Mouse (Mus musculus): ENCODE results near the gene Gm42906.

Gene Gm42906

DNA sequence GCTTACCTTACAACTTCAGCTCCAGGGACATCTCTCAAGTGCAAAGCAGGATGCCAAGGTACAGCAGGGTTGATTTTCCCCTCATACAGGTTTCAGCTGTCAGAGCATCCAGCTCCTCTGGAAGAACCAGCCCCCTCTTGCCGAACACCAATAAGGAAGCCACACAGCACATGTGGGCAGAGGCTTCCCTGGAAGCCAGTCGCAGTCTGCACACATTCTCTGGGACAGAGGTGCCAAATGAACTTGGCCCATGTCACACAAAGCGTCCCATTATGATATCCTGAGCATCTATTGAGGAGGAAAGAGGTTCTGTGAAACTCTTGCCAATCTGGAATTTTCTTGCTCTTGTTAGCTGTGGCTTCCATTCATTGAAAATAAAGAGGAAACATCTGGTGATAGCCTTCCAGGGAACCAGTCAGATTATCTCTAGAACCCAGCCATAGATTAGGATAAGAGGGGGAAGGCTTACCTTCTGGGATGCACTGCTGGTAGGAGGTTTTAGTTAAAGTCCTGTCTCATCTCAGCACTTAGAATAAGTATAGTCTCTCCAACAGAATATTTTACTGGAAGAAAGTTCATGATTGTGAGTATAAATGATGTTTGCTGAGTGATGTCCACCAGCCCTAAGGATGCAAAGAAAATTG lies at the start of gene Gm42906:
Gm42906 (minus strand) TSS at position 51 of the 644 bp plus-strand sequence.
- DNase-seq (ENCODE audit: low read depth, low spot score) = no peak

DNA sequence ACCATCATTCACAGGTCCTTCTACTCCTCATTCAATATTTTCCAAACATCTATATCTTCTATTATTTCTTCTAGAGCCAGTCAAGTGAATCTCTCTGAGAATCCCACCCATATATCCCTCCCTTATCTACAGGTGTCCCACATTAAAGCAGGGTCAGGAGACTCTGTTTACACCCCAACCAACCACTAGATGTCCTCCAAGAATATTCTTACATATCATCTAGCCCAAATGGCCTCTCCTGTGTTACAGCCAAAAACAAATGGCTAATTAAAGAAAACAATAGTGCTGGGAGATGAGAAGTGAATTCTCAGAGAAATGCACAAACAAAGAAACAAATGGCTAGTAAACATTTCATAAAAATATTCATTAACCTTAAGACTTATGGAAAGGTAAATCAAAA lies 17.7 kb upstream of the Gm42906 start:
- no peak for DNase-seq (ENCODE audit: low read depth, low spot score)

DNA sequence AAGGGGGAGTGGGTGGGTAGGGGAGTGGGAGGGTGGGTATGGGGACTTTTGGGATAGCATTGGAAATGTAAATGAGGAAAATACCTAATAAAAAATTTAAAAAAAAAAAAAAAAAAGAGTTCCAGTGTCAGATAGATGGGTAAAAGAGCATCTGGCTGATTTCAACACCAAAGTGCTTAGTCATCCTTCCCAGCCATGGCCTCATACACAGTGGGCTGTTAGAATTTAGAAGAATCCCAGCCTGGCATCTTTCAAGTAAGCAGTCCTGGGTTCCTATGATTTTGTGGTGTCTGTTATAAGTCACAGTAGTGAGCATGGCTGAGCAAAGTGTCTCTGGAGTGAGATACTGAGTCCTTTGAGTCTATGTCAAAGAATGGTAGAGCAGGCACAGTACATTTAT lies 7.1 kb upstream of the Gm42906 start:
- no peak for DNase-seq (ENCODE audit: low read depth, low spot score)

DNA sequence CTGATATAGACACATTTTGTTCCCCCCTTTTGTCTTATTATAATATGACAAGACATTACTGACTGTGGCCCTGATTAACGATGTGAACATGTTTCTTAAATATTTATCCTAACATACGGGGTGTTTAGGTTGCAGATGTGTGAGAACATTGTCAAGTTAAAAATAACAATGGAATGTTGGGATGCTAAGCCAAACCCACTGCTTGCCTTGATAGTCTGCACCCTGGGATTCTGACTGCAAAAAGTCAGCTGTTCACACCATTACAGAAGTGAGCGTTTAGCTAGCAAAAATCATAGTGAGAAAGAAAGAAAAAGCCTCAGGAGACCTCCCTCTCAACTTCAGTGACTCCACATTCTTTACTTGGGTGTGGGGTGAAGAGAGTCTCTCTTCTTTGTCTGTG lies 1.5 kb downstream of the Gm42906 start:
- no peak for DNase-seq (ENCODE audit: low read depth, low spot score)

DNA sequence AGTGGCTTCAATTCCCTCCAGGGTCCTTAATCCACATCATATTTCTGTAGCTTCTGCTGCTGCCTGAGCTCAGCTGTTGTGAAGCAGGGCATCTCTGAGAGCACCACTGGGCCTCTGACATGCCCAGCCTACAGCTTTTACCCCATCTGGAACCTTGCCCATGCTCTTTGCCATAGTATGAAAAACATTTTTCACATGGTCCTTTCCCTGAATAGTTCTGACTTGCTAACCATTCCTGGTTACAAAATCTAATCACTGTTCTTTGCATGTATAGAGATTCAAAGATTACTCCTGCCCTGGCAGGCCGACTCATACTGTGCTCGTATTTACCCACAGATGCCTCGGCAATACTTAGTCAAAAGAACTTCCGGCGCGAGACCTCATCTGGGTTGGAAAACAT lies 5.3 kb downstream of the Gm42906 start:
- DNase-seq (ENCODE audit: low read depth, low spot score) = no peak

DNA sequence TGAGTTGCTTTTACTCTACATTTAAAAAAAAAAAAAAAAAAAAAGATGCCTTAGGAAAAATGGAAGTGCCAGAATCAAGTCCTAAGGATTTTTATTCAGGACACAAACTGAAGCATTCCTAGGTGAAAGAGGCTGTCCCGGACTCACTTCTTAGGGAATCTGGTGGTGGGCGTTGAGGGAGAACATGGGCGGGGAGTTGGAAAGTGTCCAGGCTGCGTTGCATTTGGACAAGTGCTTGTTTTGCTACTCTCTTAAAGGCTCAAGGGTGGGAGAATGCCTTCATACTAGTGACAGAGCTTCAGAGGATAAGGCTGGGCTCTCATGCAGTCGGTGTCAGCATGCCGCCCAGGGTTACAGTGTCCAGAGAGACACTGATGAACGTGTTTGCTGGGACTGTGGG lies 6.1 kb downstream of the Gm42906 start:
- no peak for DNase-seq (ENCODE audit: low read depth, low spot score)

DNA sequence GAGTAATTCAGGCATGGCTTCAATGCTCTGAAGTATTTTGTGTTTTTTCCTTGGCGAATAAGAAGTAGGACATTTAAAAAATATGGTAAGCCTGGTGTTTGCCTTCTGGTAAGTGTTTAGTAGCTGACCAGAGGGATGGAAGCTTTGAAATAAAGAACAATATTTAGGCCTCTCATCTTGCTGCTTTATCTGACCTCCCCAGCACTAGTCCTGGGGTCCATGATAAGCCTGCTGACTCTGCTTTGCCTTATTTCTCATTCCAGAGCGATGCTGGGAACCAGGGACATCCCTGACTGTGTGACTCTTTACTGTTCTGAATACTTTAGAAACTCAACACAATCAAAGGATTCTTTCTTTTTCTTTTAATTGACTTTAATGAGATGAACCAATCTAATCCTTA lies 9.4 kb downstream of the Gm42906 start:
- DNase-seq (ENCODE audit: low read depth, low spot score) = no peak

DNA sequence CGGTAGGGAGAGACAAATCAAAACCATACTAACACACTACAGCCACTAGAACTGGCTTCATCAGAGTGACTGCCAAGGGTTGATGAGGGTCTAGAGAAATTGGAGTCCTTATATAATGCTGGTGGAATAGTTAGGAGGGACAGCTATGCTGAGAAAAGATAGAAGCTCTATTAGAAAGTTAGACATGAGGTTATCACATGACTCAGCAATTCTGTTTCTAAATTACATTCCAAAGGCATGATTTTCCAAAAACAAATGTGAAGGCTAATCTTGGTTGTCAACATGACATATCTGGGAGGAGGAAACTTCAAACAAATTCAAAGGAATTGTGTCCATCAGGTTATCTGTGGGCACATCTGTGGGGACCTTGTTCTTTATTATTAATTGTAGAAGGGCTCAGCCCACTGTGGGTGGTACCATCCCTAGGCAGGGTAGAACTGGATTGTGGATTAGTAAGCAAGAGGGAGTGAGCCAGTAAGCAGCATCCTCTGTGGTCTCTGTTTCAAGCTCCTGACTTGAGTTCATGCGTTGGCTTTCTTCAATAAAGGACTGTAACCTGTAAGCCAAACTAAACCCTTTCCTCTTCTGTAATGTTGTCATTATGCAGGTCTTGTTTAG lies 10.4 kb downstream of the Gm42906 start:
- no peak for DNase-seq (ENCODE audit: low read depth, low spot score)

DNA sequence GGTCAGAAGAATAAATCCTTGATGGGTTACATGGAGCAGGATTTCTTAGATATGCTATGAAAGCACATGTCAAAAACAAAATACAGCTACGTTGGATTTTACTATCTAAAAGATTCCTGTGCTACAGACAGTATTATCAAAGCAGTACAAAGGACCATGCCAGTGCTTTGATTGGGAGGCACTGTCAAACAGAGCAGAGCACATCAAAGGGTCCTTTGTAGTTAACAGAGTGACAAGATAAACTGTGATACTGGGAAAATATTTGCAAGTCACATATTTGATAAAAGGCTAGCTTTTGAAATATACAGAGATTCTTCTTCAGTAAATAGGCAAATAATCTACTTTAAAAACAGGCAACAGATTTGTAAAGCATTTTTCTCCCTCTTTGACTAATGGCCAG lies 11.0 kb downstream of the Gm42906 start:
- DNase-seq (ENCODE audit: low read depth, low spot score) = no peak

DNA sequence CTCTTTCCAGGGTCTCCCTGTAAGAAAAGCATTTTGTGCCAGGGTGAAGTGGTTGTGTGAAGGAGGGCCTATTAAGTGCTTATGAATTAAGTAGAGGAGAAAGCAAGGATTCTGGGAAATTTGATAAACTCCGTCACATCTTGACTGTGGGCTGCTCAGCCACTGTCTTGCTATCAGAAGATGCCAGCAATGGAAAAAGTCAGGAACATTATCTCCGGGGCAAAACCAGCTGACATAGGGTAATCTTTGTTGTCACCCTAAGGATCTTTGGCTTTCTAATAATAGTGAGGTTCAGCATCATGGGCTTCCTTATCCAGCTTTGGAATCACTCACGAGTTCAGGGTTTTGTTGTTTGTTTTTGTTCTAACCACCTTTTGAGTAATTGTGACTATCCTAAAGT lies 14.3 kb downstream of the Gm42906 start:
- no peak for DNase-seq (ENCODE audit: low read depth, low spot score)

DNA sequence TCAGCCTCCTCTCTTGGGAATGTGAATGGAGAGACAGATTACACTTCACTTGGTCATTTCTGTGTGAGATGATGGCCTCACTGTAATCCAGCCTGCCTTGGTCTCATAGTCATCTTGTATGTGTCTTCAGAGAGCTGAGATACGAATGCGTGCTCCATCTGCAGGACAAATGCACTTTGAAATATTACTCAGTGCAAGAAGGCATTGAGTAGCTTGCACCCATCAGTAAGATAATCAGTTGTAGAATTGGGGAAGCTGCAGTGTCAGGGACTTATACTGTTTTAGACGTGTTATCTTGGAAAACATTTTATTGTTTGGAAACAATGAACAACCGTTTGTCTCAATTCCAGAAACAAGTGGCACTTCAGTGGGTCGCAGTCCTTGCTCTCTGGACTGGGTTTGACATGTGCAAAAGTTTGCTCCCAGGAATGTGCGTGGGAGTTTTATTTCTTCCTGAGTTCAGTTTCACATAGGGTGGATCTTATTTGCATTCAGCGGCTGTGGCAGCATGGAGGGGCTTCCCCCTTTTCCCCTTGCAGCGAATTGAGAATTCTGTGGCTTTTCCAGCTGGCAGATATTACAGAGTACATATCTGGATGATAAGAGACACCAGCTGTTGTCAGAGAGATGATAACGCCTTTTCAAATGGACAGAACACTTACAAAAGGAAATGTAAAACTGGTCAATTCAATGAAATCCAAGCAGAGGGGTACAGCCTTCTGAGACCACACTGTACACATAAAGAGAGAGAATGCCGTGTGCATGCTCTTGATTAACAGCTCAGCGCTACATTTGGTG lies 15.1 kb downstream of the Gm42906 start:
- no peak for DNase-seq (ENCODE audit: low read depth, low spot score)

DNA sequence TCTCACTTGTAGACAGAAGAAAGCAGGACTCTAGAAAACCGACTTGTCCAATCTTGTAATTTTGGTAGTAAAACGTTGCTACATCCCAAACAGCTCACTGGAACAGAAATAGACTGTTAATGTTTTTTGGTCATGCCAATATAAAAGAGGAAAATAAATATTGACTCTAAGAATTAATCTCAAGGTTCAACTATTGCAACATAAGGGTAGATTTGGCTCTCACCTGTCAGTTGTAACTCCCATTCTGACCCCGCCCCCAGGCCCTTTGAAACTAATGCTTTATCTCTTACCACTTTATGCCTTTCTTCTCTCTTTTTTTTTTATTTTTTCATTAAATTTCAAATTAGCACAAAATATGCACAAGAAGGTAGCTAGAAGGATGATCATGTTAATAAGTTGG lies 18.0 kb downstream of the Gm42906 start:
- DNase-seq (ENCODE audit: low read depth, low spot score) = no peak

DNA sequence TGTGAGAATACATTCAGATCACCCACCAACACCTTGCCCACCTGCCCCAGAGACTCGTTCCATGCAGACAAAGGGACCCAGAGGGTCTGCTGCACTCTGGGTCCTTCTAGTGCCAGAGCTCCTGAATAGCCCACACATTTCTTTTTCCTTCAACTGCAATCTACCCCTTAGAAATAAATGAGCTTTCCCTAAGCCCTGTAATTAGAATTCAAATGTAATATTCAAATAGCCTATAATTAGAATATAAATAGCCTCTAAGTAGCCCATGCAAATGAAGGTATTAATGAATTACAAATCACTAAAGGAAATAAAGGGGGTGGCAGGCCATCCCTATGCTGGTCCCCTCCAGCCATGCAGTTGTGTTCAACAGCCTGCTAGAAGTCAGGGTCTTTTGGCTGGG lies 18.7 kb downstream of the Gm42906 start:
- DNase-seq (ENCODE audit: low read depth, low spot score) = no peak

DNA sequence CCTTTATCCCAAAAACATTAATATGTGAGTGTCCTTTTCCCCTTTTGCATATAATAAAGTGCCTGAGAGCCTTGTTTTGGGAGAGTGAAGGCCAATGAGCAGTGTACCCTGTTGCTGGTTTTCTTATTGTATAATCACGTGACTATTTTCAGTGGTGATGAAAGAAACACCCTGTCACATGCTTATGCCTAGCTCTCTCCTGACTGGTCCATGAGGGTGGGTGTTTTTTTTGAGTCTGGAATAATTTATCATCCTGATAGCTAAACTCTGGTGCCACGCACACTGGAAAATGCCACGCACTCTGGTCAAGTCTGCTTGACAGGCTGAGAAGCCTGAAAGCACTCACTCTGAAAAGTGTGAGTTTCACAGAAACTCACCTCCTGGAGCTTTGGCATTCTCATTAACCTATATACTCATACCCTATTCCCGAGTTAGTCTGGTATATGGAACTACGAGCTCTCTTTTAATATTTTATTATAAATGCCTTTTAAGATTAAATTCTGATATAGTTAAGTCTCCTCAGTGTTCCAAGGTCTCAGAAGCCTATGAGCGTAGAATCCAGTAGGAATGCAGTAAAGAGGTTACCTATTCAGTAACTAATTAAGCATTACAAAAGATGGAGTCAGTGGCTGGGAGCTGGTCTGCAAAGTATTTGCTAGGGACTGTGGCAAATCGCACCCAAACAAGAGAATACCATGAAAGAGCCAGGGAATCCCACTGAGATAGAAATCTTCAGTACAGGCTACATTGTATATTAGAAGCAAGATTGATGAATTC lies 19.7 kb downstream of the Gm42906 start:
- DNase-seq (ENCODE audit: low read depth, low spot score) = no peak

DNA sequence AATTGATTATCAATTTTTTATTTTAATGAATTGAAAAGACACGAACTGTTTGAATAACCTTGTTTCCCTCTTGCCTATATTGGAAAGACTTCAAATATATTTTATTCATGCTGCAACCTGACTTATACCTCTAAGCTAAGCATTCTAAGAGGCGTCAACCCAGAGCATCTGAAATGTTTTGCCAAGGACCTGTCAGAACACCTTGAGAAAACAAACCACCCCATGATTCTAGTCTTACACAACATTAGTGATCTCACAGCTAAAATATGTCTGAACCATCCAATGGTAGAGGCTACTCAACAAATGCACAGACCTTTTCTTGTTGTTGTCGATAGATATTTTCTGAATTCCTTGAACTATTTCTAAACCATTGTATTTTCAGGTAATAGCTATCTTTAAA lies 20.5 kb downstream of the Gm42906 start:
- no peak for DNase-seq (ENCODE audit: low read depth, low spot score)

DNA sequence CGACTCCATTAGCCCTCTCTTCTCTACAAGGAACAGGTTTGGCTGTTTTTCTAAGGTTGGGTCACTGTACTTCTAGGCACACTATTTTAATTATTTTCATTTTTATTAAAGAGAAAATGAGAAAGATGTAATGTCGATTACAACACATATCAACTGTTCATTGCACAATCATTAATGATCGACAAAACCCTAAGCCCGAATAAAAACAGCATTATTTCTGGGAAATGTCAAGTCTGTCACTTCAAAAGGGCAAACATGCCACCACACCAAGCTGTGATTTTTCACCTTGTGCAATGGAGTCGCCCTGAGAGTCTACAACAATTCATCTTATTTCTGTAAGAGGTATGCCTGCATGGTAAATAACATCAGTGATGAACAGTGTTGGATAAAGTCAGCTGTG lies 21.7 kb downstream of the Gm42906 start:
- DNase-seq (ENCODE audit: low read depth, low spot score) = no peak

DNA sequence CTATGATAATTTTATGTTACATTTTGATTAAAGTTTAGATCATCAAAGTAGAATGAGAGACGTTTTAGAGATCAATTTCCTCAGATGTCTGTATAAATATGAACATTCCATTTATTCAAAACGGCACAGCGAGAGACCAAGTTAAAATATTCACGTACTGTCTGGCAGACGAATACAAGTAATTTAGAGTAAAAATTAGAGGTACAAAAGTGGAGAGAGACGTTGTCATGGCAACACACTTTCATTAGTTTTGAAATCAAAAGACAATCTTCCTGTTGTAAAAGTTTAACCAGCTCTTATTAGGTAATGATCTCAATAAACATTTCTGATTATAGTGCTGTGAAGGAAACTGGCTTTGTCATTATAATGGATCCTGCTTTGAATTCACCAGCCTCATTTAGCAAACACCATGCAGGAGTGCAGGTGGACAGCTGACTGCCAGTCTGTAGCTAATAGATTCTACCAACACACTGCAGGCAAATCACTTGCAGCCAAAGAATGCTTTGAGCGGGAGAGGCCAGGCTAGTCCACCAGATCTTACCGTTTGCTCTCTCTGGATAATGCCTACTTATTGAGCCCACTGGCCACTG lies 22.6 kb downstream of the Gm42906 start:
- DNase-seq (ENCODE audit: low read depth, low spot score) = no peak

DNA sequence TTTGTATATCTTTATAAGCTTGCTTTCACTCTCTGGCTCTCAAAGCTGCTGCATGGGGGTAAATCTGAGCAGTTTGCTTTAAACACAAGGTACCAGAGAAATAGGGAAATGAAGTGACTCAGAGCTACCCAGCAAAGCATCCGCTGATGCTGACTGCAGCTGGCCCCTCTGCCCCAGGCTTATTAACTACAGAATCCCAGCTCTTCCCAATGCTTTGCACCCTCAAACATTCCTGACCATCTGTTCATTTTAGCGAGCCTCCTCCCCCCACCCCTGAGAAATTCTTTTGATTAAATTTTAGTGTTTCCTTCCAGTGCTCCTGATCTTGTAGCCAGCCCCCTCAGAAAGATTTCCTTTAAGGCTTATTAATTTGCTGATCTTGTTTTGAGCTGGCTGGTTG lies 24.4 kb downstream of the Gm42906 start:
- DNase-seq (ENCODE audit: low read depth, low spot score) = no peak

DNA sequence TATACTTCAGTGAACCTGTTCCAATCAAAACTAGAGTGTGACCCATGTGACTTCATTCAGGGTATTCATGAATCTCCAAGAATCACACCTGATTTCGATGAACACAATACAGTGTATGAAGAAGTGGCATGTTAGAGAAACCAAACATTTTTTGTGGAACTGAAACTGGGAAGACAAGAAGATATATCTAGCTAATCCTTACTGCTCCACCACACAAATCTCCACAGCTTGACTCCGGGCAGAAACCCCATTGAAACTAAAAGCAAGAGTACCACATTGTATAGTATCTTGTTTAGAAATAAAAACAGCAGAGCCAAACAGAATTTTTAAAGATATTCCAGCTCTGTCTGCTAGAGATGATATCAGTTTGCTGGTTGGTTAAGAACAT lies 27.4 kb downstream of the Gm42906 start:
- DNase-seq (ENCODE audit: low read depth, low spot score) = no peak

DNA sequence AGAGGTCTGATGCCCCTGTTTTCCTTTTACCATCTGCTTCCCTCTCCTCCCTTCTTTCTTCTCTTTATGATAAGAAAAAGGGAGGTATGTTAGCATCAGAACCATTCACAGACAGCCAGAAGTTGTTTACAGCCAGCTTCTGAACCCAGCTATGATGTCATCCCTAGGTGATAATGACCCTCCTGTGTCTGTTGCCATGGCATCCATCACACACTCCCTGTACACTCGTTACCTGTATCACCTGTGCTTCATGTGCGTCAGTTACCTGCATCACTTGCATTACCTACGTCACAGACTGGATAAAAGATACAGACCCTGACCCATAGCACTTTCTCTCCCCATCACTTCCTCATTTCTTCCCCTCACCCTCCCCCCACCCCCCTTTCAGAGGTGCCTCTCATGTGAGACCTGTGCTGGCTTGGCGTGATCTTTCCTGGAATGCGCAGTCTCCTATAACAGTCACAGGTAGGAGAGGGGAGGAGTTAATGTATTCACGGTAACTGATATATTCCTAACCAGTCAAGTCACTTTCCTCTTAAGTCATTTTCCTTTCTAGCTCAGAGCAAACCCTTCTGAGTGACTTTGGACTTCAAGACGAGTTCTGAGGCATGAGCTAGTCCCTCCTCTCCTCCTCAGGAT lies 27.9 kb downstream of the Gm42906 start:
- no peak for DNase-seq (ENCODE audit: low read depth, low spot score)

DNA sequence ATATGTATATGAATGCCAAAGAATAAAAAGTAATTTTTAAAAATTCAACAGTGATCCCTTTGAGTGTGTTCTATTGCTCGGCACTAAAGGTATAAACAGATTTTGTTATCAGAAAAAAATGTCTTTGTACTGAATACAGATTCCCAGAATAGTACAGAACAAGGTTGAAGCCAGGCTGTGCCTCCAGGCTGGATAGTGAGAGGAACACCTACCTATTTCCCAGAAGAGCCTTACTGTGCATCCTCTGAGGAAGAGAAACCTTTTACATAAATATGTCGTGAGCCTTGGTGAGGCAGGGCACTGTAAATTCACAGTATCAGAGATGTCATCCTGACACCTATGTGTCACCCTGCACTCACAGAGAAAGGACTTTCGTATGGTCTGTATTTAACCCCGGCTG lies 31.8 kb downstream of the Gm42906 start:
- no peak for DNase-seq (ENCODE audit: low read depth, low spot score)
